Mouse (Mus musculus): ENCODE results near the gene Dll1.

The Dll1 gene

DNA sequence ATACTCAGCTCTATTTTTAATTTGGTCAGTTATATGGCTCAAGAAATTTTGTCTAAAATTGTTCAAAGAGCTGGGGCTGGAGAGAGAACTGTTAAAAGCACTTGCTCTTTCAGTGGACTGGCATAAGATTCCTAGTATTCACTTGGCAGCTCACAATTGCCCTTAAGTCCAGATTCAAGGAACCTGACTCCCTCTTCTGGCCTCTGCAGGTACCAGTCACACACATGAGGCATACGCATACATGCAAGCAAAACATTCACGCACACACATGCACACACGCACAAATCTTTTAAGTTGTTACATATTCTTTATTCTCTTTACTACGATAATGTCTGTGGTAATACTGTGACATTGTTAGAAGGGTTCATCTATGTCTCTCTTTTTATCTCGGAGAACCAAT lies 6.7 kb upstream of the Dll1 start:
- TF ChIP-seq GATA4 (IDR thresholded peaks at IDR 0.05; ENCODE audit: insufficient replicate concordance, low read length) = no peak

DNA sequence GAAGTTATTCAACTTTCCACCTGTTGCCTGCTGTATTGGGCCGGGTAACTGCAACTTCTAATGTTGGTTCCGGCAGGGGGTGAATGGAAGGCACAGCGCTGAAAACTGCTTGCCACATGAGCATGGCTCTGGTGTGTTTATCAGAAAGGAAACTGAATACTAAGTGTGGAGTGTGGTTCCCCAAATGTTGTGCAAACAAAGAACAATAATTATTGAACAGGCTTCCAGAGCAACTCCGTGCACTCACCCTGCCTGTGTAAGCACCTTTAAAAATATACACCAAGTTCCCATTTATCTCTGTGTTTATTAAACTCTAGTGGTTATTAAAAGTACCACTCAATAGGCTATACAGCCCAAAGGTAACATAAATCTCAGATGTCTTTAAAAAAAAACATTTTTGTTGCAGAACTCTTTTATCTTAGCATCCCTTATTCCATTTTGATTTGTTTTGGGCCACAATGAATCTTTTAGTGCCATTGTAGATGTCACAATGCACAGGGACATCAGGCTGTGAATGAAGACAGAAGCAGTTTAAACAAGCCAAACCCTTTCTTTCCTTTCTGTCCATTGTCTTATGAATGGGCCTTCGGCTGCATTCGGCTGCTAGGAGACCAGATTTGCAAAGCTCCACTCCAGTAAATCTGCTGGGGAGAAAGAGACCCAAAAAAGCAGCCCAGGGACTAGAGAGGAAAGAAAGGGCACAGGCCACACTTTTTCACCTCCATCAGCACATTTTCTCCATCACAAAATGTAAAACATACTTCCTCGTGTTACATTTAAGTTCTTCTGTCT lies 5.4 kb upstream of the Dll1 start:
- no peak for TF ChIP-seq GATA4 (IDR thresholded peaks at IDR 0.05; ENCODE audit: insufficient replicate concordance, low read length)

DNA sequence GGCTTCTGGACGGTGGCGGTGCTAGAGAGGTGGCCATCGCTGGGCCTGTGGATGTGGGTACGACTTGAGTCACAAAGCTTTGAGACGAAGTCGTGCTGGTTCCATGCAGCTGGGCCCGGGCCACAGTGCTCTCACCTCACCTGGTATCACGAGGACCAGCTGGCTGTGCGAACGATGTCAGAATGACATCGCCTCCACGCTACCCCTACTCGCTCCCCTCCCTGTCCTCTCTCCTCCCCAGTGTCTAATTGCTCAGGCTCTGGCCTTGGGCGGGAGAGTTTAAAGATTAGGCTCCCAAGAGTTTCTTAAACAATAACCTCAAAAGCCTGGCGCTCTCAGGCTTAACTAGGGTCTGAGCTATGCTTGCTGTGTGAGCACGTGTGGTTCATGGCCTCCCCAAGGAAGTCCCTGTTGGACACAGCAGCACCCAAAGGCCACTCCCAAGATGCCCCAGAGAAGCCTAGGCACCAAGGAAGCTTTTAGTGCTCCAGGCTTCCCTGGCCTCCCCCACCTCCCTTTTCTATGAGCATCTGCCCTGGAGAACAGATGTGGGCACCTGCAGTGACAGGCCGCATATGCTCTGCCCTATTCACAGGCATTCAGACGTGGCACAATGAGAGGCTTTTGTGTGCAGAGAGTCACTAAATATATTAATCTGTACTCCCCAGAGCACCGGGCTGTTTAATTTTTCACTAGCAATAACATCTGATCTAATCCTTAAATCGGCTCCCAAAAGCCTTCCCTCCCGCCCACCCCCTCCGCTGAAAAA lies 4.6 kb upstream of the Dll1 start:
- no peak for TF ChIP-seq GATA4 (IDR thresholded peaks at IDR 0.05; ENCODE audit: insufficient replicate concordance, low read length)

DNA sequence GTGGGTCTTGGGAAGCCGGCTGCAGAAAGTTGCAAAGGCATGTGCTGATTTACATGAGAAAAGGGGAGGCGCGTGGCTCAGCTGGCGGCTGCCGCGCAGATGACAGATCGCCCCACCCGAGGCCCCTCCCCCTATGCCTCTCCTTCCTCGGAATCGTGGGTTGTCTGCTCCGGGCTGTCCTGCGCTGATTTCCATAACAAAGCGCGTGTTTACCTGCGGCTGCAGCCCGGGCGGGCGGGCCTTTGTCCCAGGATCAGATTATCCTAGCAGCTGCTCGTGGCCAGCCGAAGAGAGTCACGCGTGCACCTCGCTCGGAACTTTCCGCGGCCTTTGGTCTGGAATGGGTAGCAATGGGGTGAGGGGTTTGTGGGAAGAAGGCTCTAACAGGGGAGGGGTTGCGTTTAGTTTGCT lies 4.0 kb upstream of the Dll1 start:
- peak; percentile 10; the same call in 1 of the 2 replicates for TF ChIP-seq GATA4 (IDR thresholded peaks at IDR 0.05; ENCODE audit: insufficient replicate concordance, low read length)

DNA sequence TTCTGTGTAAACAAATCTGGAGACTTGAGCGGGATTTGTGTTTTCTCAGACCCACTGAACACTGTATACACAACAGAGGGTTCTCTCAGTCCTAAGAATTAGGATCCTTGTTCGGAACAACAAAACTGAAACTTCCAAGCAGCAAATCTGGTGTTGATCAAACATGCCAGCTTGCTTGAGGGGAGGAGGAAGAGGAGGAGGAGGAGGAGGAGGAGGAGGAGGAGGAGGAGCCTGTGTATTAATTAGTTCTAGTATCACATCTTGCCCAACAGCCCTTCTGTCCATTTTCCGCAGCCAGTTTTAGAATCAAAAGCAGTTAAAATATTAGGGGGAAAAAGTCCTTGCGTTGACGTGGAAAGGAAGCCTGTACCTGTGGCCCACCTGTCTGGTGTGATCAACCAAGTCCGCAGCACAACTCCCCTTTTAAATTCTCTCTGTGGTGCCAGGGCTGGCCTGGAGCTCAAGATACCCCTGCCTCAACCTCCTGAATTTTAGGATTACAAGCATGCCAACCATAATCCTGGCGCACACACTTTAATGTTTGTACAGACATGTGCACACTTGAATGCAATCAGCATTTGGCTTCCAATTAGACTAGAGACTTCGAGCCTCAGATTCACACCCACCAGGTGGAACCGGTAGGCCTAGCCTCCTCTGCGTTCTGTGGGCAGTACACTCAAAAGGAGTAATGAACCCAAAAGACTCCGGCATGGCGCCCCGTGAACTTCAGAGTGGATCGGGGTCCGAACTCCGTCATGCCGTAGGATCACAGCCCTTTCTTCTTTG lies 3.3 kb upstream of the Dll1 start:
- no peak for TF ChIP-seq GATA4 (IDR thresholded peaks at IDR 0.05; ENCODE audit: insufficient replicate concordance, low read length)

DNA sequence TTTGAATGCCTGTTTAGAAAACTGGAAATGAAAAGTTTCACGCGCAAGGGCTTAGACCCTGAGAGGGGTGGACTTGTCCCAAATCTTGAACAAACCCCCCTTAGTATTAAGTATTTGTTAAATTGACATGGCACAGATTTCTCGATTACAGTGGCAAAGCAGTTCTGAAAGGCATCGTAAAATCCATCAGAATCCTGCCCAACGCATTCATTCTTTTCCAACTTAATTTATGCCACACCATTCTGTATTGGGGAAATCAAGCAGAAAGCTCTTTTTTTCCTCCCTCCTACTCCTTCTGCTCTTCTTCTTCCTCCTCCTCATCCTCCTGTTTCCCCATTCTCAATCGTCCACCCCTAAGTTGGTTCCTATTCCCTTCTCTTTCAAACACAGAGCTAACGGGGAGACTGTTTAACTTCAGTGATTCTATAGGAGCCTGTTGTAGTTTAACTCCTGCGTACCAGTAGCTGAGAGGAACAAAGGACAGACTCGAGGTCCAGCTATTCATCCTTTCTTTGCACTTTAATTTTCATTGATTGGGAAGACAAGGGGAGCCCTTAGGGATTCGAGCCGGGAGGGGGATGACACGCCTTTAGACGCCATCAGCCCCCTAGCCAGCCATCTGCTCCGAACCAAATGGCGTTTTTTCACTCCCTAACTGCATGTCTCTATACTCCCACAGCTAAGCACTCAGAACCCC lies 1.9 kb upstream of the Dll1 start:
- no peak for TF ChIP-seq GATA4 (IDR thresholded peaks at IDR 0.05; ENCODE audit: insufficient replicate concordance, low read length)

DNA sequence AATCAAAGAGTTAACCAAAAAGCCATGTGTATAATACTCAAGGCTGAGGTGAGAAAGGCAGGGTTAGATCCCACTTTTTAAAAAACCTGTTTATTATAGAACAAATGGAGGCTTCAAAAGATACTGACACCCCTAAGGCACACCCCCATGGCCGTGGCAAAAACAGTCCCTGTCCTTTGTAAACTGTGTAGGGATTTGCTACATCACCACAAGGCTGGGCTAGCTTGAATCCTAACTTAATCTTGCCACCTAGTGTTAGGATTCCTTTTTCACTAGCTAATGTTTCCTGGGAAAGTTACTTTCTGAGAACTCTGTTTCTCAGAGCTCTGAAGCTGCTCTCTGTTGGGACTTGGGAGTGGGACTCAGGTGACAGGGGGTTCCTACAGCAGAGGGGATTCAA lies 1.2 kb upstream of the Dll1 start:
- no peak for TF ChIP-seq GATA4 (IDR thresholded peaks at IDR 0.05; ENCODE audit: insufficient replicate concordance, low read length)

DNA sequence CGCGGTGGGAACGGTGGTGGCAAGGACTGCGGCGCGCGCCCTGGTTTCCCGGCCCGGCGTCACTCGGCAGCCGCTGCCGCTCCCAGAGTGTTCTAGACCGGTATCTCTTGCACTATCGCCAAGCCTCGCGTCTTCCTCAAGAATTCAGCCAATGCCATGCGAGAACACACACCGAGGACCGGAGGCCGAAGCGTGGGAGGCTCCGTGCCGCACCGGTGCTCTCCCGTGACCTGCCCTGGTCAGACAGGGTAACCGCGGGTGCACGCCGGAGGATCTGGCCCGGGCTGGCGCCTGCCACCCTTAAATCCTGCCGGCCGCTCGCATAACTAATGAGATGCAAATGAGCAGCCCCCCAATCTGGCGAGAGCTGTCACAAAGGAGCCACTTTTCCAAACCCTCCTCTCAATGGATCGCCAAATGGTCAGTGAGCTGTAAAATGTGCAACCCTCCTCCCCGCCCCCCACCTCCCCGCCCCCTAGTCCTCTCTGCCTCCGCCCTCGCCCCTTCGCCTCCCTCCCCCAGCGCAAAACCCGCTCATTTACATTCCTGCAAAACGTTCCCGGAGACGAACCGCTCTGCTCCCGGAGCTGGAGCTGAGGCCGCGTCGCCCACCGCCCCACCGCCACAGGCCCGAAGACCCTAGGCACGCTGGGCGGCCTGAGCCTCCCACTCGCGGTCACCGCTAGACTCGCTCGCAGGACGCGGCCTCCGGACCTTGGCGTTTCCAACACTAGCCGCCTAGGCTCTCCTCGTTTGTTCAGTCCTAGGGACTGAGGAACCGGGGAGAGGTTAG lies 775 bp downstream of the Dll1 start:
- peak; percentile 78; the same call in 1 of the 2 replicates for TF ChIP-seq GATA4 (IDR thresholded peaks at IDR 0.05; ENCODE audit: insufficient replicate concordance, low read length)

DNA sequence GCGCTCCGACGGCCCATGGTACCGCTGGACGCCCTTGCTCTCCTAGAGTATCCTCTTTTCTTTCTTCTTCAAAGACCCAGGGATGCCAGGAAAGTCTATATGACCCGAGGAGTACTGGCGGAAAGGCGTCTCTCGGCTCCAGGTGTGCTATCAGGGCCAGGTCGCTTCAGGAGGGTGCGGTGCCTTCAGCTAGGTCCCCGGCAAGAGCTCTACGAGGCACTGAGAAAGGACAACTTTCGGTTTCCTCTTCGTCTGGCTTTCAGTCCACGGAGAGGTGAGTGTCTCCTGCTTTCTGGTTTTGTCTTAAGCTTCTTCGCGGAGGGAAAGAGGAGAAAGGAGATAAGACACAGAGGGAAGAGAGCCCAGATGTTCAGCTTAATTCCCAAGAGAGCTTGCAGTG lies 1.4 kb downstream of the Dll1 start:
- no peak for TF ChIP-seq GATA4 (IDR thresholded peaks at IDR 0.05; ENCODE audit: insufficient replicate concordance, low read length)

DNA sequence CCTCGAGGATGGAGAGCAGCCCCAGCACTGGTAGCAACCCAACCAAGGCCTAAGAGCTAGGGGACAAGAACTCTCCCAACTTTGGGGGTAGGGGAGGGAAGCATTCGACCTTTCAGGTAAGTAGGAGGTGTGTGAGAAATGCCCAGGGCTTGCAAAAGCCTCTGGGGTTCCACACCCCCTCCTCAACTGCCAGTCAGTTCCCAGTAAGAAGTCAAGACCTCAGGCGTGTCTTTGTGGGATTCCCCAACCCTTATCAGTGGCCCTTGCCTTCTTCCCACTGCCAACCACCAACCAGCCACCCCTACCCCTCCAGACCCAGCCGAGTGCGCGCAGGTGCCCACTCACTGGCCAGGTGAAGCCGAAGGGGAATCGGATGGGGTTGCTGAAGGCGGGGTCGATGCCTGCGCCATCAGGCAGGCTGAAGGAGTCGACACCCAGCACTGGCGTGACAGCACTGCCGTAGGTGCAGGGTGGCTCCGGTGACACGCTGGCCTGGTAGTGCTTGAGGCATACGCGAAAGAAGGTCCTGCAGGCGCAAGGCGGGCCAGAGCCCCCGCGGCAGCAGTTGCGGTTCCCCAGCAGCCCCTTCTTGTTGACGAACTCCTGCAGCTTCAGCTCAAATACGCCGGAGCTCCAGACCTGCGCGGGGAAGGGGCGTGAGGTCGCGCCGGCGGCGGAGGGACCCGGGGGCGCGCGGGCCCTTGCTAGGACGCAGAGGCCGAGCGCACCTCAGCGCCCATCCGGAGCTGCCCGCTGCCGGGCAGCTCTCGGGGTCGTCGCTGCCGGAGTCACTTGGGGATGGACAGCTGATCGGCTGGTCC lies 2.1 kb downstream of the Dll1 start:
- no peak for TF ChIP-seq GATA4 (IDR thresholded peaks at IDR 0.05; ENCODE audit: insufficient replicate concordance, low read length)

DNA sequence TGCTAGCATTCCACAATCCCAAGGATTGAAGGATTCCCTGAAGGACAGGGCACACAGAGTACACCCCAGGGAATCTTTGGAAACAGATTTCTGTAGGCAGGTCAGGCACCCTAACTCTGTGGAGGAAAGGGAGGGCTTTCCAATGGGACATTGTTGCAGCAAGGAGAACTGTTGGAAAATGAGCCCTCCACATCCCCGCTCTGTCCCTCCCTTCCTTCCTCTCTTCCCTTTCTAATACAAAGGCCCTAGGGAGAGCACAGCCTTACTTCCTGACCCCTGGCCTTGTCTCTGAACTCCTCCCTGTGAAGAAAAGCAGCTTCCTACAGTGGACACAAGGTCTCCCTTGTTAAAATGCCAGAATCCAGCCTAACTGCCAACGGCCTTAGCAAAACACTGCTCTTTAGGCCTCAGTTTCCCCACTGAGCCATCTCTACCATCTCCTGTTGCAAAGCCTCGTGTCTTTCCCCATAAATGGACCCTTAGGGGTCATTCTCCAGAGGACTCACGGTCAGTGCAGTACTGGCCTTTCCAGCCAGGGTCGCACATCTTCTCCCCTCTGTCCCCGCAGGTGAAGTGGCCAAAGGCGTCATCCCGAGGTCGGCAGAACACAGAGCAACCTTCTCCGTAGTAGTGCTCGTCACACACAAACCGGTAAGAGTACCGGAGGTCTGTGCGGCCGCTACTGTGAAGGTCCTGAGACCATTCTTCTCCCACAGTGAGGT lies 3.6 kb downstream of the Dll1 start:
- TF ChIP-seq GATA4 (IDR thresholded peaks at IDR 0.05; ENCODE audit: insufficient replicate concordance, low read length) = peak; percentile 74; the same call in 1 of the 2 replicates

DNA sequence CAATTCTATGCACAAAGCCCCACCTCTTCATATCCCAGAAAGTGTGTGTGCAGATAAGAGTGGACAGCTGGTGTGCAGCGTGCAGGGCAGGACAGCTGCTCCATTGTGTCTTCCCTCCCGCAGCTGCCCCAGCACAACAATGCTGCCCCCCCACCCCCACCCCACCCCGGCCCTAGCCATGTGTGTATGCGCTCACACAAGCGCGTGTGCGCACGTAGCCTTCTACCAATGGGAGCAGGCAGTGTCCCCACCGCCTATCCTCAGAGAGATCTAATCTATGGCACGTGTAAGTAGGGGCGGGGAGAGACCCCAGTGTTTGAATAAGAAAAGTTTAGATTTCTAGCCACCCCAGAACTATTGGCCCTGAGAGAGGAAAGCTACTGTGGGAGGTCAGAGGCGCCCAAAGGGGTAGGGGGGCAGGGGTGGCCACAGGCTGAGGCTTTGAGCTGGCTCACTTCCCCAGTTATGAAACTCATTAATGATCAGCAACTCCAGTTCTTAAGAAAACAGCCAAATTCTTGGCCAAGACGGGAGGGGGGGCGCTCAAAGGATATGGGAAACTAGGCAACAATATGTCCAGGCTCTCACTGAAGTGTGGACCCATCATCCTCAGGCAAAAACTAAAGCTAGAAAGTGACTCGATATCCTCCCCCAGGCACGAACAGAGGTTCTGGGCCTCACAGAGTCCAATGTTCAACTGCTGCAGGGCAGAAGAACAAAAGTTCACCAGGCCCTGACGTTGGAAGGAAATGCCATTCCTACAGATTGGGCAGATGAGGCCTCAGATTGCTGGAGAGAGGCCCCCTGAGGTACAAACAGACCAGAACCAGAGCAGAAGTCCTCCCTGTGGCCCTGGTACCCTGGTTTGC lies 4.5 kb downstream of the Dll1 start:
- no peak for TF ChIP-seq GATA4 (IDR thresholded peaks at IDR 0.05; ENCODE audit: insufficient replicate concordance, low read length)

Data from liver, adult (tissue).